Mouse (Mus musculus): ENCODE results near the gene Mypn. TPM values are rescaled to one million over a fixed set of nuclear protein-coding genes. Genes with fewer than 3 reads are reported as not detected.

Mypn gene
- polyA plus RNA-seq, 1 experiment from 2014 or later: 0.60 TPM

GRCm38 (mm10) chr10:63135680-63136079 is 68.1 kb downstream of the Mypn start:
- Histone ChIP-seq H3K4me2 (ENCODE audit: low read depth, severe bottlenecking) (no peak overlapping the region), H3K9me3 (ENCODE audit: control insufficient read depth, low read length) (no peaks in the 10 kb centered on the region), H3K36me3 (ENCODE audit: control insufficient read depth, insufficient read depth, low read length) (no peaks in the 10 kb centered on the region), H3K4me3 (ENCODE audit: low read depth, low read length) (no peak overlapping the region), H3K4me1 (ENCODE audit: control insufficient read depth, insufficient read depth, low read length) (no peaks in the 10 kb centered on the region), H3K9ac (ENCODE audit: low read length) (no peak overlapping the region), H3K27me3 (ENCODE audit: control insufficient read depth, insufficient read depth, low read length) (no peaks in the 10 kb centered on the region), H3K27ac (replicated peaks; ENCODE audit: low read depth, low read length) (no peak overlapping the region)
- ATAC-seq (ENCODE audit: insufficient number of reproducible peaks, low FRiP score, low TSS enrichment, low read depth) (no peak), DNase-seq (ENCODE audit: low spot score) (no peak)
- WGBS: 52% methylated on average over 12 of the region's 12 CpGs

GRCm38 (mm10) chr10:63133326-63133725 is 70.4 kb downstream of the Mypn start:
- Histone ChIP-seq H3K4me3 (ENCODE audit: low read depth, low read length) (no peak overlapping the region), H3K4me1 (ENCODE audit: control insufficient read depth, insufficient read depth, low read length) (no peaks in the 10 kb centered on the region), H3K36me3 (ENCODE audit: control insufficient read depth, insufficient read depth, low read length) (no peaks in the 10 kb centered on the region), H3K27ac (replicated peaks; ENCODE audit: low read depth, low read length) (no peak overlapping the region), H3K9ac (ENCODE audit: low read length) (no peak overlapping the region), H3K27me3 (ENCODE audit: control insufficient read depth, insufficient read depth, low read length) (no peaks in the 10 kb centered on the region), H3K4me2 (ENCODE audit: low read depth, severe bottlenecking) (no peak overlapping the region), H3K9me3 (ENCODE audit: control insufficient read depth, low read length) (no peaks in the 10 kb centered on the region)
- DNase-seq (ENCODE audit: low spot score) (no peak), ATAC-seq (ENCODE audit: insufficient number of reproducible peaks, low FRiP score, low TSS enrichment, low read depth) (no peak)
- WGBS: 92% methylated on average over 4 of the region's 4 CpGs

GRCm38 (mm10) chr10:63132356-63132755 is 71.4 kb downstream of the Mypn start:
- Histone ChIP-seq H3K4me2 (ENCODE audit: low read depth, severe bottlenecking) (no peak overlapping the region), H3K27me3 (ENCODE audit: control insufficient read depth, insufficient read depth, low read length) (no peaks in the 10 kb centered on the region), H3K4me1 (ENCODE audit: control insufficient read depth, insufficient read depth, low read length) (no peaks in the 10 kb centered on the region), H3K27ac (replicated peaks; ENCODE audit: low read depth, low read length) (no peak overlapping the region), H3K9me3 (ENCODE audit: control insufficient read depth, low read length) (no peaks in the 10 kb centered on the region), H3K9ac (ENCODE audit: low read length) (no peak overlapping the region), H3K4me3 (ENCODE audit: low read depth, low read length) (no peak overlapping the region), H3K36me3 (ENCODE audit: control insufficient read depth, insufficient read depth, low read length) (no peaks in the 10 kb centered on the region)
- WGBS: 83% methylated on average over 6 of the region's 6 CpGs
- ATAC-seq (ENCODE audit: insufficient number of reproducible peaks, low FRiP score, low TSS enrichment, low read depth) (no peak), DNase-seq (ENCODE audit: low spot score) (no peak)

- Histone ChIP-seq H3K4me3 (ENCODE audit: low read depth, low read length) (no peak overlapping the region), H3K9me3 (ENCODE audit: control insufficient read depth, low read length) (no peaks in the 10 kb centered on the region), H3K4me1 (ENCODE audit: control insufficient read depth, insufficient read depth, low read length) (no peaks in the 10 kb centered on the region), H3K27ac (replicated peaks; ENCODE audit: low read depth, low read length) (no peak overlapping the region), H3K36me3 (ENCODE audit: control insufficient read depth, insufficient read depth, low read length) (no peaks in the 10 kb centered on the region), H3K27me3 (ENCODE audit: control insufficient read depth, insufficient read depth, low read length) (no peaks in the 10 kb centered on the region), H3K4me2 (ENCODE audit: low read depth, severe bottlenecking) (no peak overlapping the region), H3K9ac (ENCODE audit: low read length) (no peak overlapping the region)
- DNase-seq (ENCODE audit: low spot score): no peak
- WGBS: 76% methylated on average over 7 of the region's 7 CpGs
- ATAC-seq (ENCODE audit: insufficient number of reproducible peaks, low FRiP score, low TSS enrichment, low read depth): no peak
Observed at GRCm38 (mm10) chr10:63130500-63130899, 73.3 kb downstream of the Mypn start.

- no peak overlapping the region for H3K27ac ChIP-seq (replicated peaks; ENCODE audit: low read depth, low read length)
- H3K9ac ChIP-seq (ENCODE audit: low read length): no peak overlapping the region
- no peaks in the 10 kb centered on the region for H3K36me3 ChIP-seq (ENCODE audit: control insufficient read depth, insufficient read depth, low read length)
- no peak overlapping the region for H3K4me2 ChIP-seq (ENCODE audit: low read depth, severe bottlenecking)
- DNase-seq (ENCODE audit: low spot score) (no peak), ATAC-seq (ENCODE audit: insufficient number of reproducible peaks, low FRiP score, low TSS enrichment, low read depth) (no peak)
- 83% methylated on average over 7 of the region's 7 CpGs for WGBS
- no peaks in the 10 kb centered on the region for H3K4me1 ChIP-seq (ENCODE audit: control insufficient read depth, insufficient read depth, low read length)
- no peaks in the 10 kb centered on the region for H3K27me3 ChIP-seq (ENCODE audit: control insufficient read depth, insufficient read depth, low read length)
- no peak overlapping the region for H3K4me3 ChIP-seq (ENCODE audit: low read depth, low read length)
- H3K9me3 ChIP-seq (ENCODE audit: control insufficient read depth, low read length): no peaks in the 10 kb centered on the region
Observed at GRCm38 (mm10) chr10:63128256-63128655, 75.5 kb downstream of the Mypn start.

GRCm38 (mm10) chr10:63127156-63127555 is 76.6 kb downstream of the Mypn start:
- H3K9me3 ChIP-seq (ENCODE audit: control insufficient read depth, low read length): no peaks in the 10 kb centered on the region
- H3K36me3 ChIP-seq (ENCODE audit: control insufficient read depth, insufficient read depth, low read length): no peaks in the 10 kb centered on the region
- WGBS: 87% methylated on average over 6 of the region's 6 CpGs
- no peaks in the 10 kb centered on the region for H3K4me1 ChIP-seq (ENCODE audit: control insufficient read depth, insufficient read depth, low read length)
- no peak overlapping the region for H3K4me2 ChIP-seq (ENCODE audit: low read depth, severe bottlenecking)
- ATAC-seq (ENCODE audit: insufficient number of reproducible peaks, low FRiP score, low TSS enrichment, low read depth) (no peak), DNase-seq (ENCODE audit: low spot score) (no peak)
- H3K4me3 ChIP-seq (ENCODE audit: low read depth, low read length): no peak overlapping the region
- no peak overlapping the region for H3K27ac ChIP-seq (replicated peaks; ENCODE audit: low read depth, low read length)
- H3K9ac ChIP-seq (ENCODE audit: low read length): no peak overlapping the region
- no peaks in the 10 kb centered on the region for H3K27me3 ChIP-seq (ENCODE audit: control insufficient read depth, insufficient read depth, low read length)

- no peaks in the 10 kb centered on the region for H3K4me1 ChIP-seq (ENCODE audit: control insufficient read depth, insufficient read depth, low read length)
- 85% methylated on average over 4 of the region's 4 CpGs for WGBS
- DNase-seq (ENCODE audit: low spot score): no peak
Observed at GRCm38 (mm10) chr10:63126116-63126515, 77.6 kb downstream of the Mypn start.

GRCm38 (mm10) chr10:63125343-63125742 is 78.4 kb downstream of the Mypn start:
- H3K36me3 ChIP-seq (ENCODE audit: control insufficient read depth, insufficient read depth, low read length): no peaks in the 10 kb centered on the region
- no peaks in the 10 kb centered on the region for H3K27me3 ChIP-seq (ENCODE audit: control insufficient read depth, insufficient read depth, low read length)
- H3K4me1 ChIP-seq (ENCODE audit: control insufficient read depth, insufficient read depth, low read length): no peaks in the 10 kb centered on the region
- ATAC-seq (ENCODE audit: insufficient number of reproducible peaks, low FRiP score, low TSS enrichment, low read depth) (no peak), DNase-seq (ENCODE audit: low spot score) (peak; percentile 44)
- H3K27ac ChIP-seq (replicated peaks; ENCODE audit: low read depth, low read length): no peak overlapping the region
- no peaks in the 10 kb centered on the region for H3K9me3 ChIP-seq (ENCODE audit: control insufficient read depth, low read length)
- no peak overlapping the region for H3K4me3 ChIP-seq (ENCODE audit: low read depth, low read length)
- no peak overlapping the region for H3K9ac ChIP-seq (ENCODE audit: low read length)
- H3K4me2 ChIP-seq (ENCODE audit: low read depth, severe bottlenecking): no peak overlapping the region
- WGBS: 46% methylated on average over 11 of the region's 11 CpGs

More at GRCm38 (mm10) chr10:63126116-63126515, 77.6 kb downstream of the Mypn start:
- ATAC-seq (ENCODE audit: insufficient number of reproducible peaks, low FRiP score, low TSS enrichment, low read depth): no peak
- H3K9ac ChIP-seq (ENCODE audit: low read length): no peak overlapping the region
- no peak overlapping the region for H3K4me3 ChIP-seq (ENCODE audit: low read depth, low read length)
- H3K36me3 ChIP-seq (ENCODE audit: control insufficient read depth, insufficient read depth, low read length): no peaks in the 10 kb centered on the region
- H3K4me2 ChIP-seq (ENCODE audit: low read depth, severe bottlenecking): no peak overlapping the region
- no peaks in the 10 kb centered on the region for H3K9me3 ChIP-seq (ENCODE audit: control insufficient read depth, low read length)
- H3K27me3 ChIP-seq (ENCODE audit: control insufficient read depth, insufficient read depth, low read length): no peaks in the 10 kb centered on the region
- no peak overlapping the region for H3K27ac ChIP-seq (replicated peaks; ENCODE audit: low read depth, low read length)

- no peaks in the 10 kb centered on the region for H3K4me1 ChIP-seq (ENCODE audit: control insufficient read depth, insufficient read depth, low read length)
- H3K9ac ChIP-seq (ENCODE audit: low read length): no peak overlapping the region
- no peak for ATAC-seq (ENCODE audit: insufficient number of reproducible peaks, low FRiP score, low TSS enrichment, low read depth)
- DNase-seq (ENCODE audit: low spot score): no peak
- H3K27ac ChIP-seq (replicated peaks; ENCODE audit: low read depth, low read length): no peak overlapping the region
- H3K4me3 ChIP-seq (ENCODE audit: low read depth, low read length): no peak overlapping the region
- 93% methylated on average over 10 of the region's 10 CpGs for WGBS
- no peaks in the 10 kb centered on the region for H3K36me3 ChIP-seq (ENCODE audit: control insufficient read depth, insufficient read depth, low read length)
- no peak overlapping the region for H3K4me2 ChIP-seq (ENCODE audit: low read depth, severe bottlenecking)
- H3K27me3 ChIP-seq (ENCODE audit: control insufficient read depth, insufficient read depth, low read length): no peaks in the 10 kb centered on the region
- H3K9me3 ChIP-seq (ENCODE audit: control insufficient read depth, low read length): no peaks in the 10 kb centered on the region
Observed at GRCm38 (mm10) chr10:63124016-63124415, 79.7 kb downstream of the Mypn start.

Measured in limb, embryonic 11.5 days (tissue).